Mouse (Mus musculus) lung, postnatal 0 days (tissue): ENCODE measurements at regions not wholly inside any gene's neighbourhood (a gene's known extent, or its start where the extent isn't known, plus 50 kb on each side); places are given as distances from the start of the nearest gene placed in this dataset.

Experiments
- CTCF ChIP-seq: IDR thresholded peaks from 2 replicates; pipeline ENCODE4 v1.5.1; 2016; ENCODE audit warnings: antibody characterized with exemption, mild to moderate bottlenecking
- EP300 ChIP-seq: IDR thresholded peaks from 2 replicates; pipeline ENCODE4 v1.6.1; 2016; ENCODE audit warnings: antibody characterized with exemption, mild to moderate bottlenecking, control low read depth

DNA sequence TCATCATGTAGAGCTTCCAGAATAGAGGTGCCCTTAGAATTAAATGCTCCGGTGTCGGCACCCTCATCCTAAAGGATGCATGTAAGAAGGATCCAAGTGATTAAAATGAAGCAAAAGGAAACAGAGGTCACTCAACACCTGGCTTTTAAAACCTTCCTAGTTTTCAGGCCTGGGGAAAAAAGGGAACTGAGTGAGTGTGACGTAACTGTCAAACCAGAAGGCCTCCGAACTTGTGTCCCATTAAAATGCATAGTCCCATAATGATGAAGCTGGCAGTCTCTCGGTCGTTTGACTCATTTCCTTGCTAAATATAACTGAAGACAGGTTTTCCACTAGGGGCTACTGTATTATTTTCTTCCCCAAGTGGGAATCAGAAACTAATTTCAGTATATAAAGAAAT is 201.4 kb downstream of the Dhx15 start:
- TF ChIP-seq EP300 = no peak
- no peak for TF ChIP-seq CTCF
